Mouse (Mus musculus): ENCODE data around the gene Hsd17b3.

Gene Hsd17b3

GRCm38 (mm10) chr13:64020902-64021311 is 68.1 kb downstream of the Hsd17b3 start:
- no peak for DNase-seq (ENCODE audit: low read depth, low spot score)

DNA sequence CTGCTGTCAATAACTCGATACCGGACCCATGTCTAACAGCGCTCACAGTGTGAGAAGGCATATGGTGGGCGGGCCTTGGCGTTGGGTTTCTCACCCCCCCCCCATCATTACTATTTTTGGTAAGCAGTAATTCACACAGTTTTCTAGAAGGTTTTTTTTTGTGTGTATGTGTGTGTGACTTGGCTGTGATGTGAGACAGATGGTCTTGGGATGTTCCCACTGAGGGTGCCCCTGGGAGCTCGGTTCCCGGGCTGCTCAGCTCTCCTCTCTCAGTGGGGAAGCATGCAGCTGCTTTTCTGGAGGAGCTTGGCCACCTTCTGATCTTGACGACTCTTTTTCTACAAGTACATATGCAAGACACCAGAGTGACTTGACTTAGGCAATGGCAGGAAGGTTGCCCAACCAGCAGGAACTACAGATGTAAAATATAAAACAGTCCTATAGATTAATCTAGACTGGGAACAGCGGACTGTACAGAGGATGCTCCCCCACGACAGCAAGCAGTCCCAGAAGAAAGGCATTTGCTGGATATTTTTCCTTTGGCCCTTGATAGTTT is 70.4 kb downstream of the Hsd17b3 start:
- no peak for DNase-seq (ENCODE audit: low read depth, low spot score)

DNA sequence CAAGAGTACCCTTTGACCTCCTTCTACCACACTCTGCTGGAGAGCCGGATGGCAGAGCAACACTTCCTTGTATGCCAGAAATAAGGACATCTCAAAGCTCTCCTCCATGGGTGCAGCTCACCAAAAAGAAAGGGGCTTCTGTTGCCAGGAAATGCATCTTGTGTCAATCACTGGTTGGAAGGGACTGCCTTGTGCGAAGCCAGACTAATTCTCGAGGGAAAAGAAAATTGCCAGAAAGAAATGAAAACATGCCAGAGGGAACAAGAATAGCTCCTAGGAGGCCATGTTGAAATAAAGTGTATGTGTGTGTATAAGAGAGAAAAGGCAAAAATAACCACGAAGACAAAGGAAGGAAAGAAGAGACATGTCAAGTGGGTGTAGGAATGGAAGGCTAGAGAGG is 73.0 kb downstream of the Hsd17b3 start:
- peak; percentile 17 for DNase-seq (ENCODE audit: low read depth, low spot score)

- no peak for DNase-seq (ENCODE audit: low read depth, low spot score)
Measured at GRCm38 (mm10) chr13:64011157-64011556, 77.9 kb downstream of the Hsd17b3 start.

Measured in skeletal muscle tissue, adult 2 months (tissue).